Mouse (Mus musculus): Measurements from ENCODE around the gene Amot. TPM values are rescaled to one million over a fixed set of nuclear protein-coding genes. Genes with fewer than 3 reads are reported as not detected.
A peak's percentile ranks its signal among the peaks of the same experiment; 100 is the strongest.

Amot gene
- 17.7 and 19.9 TPM in 2 replicates for polyA plus RNA-seq (2015; fragmentation: Nextera tagmentation; extraction: Ambion mirVana)

GRCm38 (mm10) chrX:145504717-145505415 lies at the start of gene Amot:
TSS of gene Amot (minus strand) at chrX:145505181.
- H3K4me1 ChIP-seq (replicated peaks), result no peaks in the 10 kb centered on the region
- H3K9ac ChIP-seq, result peak within 1 kb of the TSS; percentile 46
- no peaks in the 10 kb centered on the region for H3K27me3 ChIP-seq (replicated peaks)
- WGBS, result 19% methylated on average over 34 of the region's 34 CpGs
- peak within 1 kb of the TSS; percentile 66 for H3K27ac ChIP-seq
- no peaks in the 10 kb centered on the region for H3K36me3 ChIP-seq
- H3K9me3 ChIP-seq, result no peaks in the 10 kb centered on the region
- H3K4me2 ChIP-seq (replicated peaks), result peak within 1 kb of the TSS; percentile 70
- peak; percentile 95 for ATAC-seq
- peak within 1 kb of the TSS; percentile 47 for H3K4me3 ChIP-seq (replicated peaks)

DNA sequence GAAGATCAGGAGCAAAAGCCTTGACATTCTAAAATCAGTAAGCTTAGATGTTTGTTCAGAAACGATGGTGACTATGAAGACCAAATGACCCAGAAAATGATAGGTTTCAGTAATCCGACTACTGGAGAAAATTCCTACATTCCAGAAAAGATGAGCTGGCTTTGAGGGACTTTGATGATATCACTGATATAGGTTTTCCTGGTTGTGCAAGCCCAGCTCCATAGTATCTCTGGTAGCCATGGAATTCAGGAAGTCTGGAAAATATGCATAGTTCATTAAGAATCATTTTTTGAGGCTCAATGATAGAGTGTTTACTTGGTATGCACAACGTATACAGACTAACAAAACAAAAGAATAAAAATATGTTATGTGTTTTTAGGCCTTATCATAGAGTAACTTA lies 40.1 kb upstream of the Amot start:
- no peaks in the 10 kb centered on the region for H3K36me3 ChIP-seq
- no peak overlapping the region for H3K4me3 ChIP-seq (replicated peaks)
- H3K27me3 ChIP-seq (replicated peaks), result no peaks in the 10 kb centered on the region
- H3K4me2 ChIP-seq (replicated peaks), result no peak overlapping the region
- H3K4me1 ChIP-seq (replicated peaks), result no peaks in the 10 kb centered on the region
- H3K27ac ChIP-seq, result no peak overlapping the region
- no peak for ATAC-seq
- H3K9me3 ChIP-seq, result no peaks in the 10 kb centered on the region
- H3K9ac ChIP-seq, result no peak overlapping the region
- WGBS, result 79% methylated on average over 3 of the region's 3 CpGs

GRCm38 (mm10) chrX:145543602-145544490 lies 38.9 kb upstream of the Amot start:
- H3K27me3 ChIP-seq (replicated peaks), result no peaks in the 10 kb centered on the region
- ATAC-seq, result peak; percentile 97
- H3K4me3 ChIP-seq (replicated peaks), result no peak overlapping the region
- no peaks in the 10 kb centered on the region for H3K4me1 ChIP-seq (replicated peaks)
- no peaks in the 10 kb centered on the region for H3K36me3 ChIP-seq
- no peak overlapping the region for H3K27ac ChIP-seq
- no peak overlapping the region for H3K9ac ChIP-seq
- WGBS, result 56% methylated on average over 4 of the region's 4 CpGs
- H3K9me3 ChIP-seq, result no peaks in the 10 kb centered on the region
- no peak overlapping the region for H3K4me2 ChIP-seq (replicated peaks)

DNA sequence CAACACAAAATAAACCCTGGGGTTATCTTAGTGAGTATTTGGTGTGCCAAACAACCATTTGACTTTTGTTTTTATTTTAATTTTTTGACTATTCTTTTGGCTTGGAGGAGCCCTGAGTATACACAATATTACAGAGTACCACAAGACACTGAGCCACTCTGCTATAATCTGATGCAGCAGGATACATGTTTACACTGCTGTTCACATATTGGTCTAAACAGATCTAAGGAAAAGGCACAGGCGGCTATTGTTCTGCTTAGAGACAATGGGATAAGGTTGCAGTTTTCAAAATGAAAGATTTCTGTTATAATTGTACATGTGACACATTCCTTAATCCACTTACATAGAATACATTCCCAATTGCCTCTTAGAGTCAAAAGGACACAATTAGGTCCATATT lies 36.1 kb upstream of the Amot start:
- H3K4me2 ChIP-seq (replicated peaks), result no peak overlapping the region
- H3K4me1 ChIP-seq (replicated peaks), result no peaks in the 10 kb centered on the region
- no peaks in the 10 kb centered on the region for H3K36me3 ChIP-seq
- H3K27me3 ChIP-seq (replicated peaks), result no peaks in the 10 kb centered on the region
- ATAC-seq, result no peak
- no peaks in the 10 kb centered on the region for H3K9me3 ChIP-seq
- no peak overlapping the region for H3K27ac ChIP-seq
- no peak overlapping the region for H3K9ac ChIP-seq
- H3K4me3 ChIP-seq (replicated peaks), result no peak overlapping the region
- WGBS, result 91% methylated on average over 1 of the region's 1 CpGs

- ATAC-seq, result no peak
- H3K4me1 ChIP-seq (replicated peaks), result no peaks in the 10 kb centered on the region
- 77% methylated on average over 1 of the region's 1 CpGs for WGBS
Measured at GRCm38 (mm10) chrX:145540321-145540720, 35.3 kb upstream of the Amot start.

GRCm38 (mm10) chrX:145529602-145530001 lies 24.6 kb upstream of the Amot start:
- WGBS, result 42% methylated on average over 1 of the region's 1 CpGs
- Histone ChIP-seq H3K4me2 (replicated peaks) (no peak overlapping the region), H3K4me1 (replicated peaks) (no peaks in the 10 kb centered on the region), H3K27me3 (replicated peaks) (no peaks in the 10 kb centered on the region), H3K9me3 (no peaks in the 10 kb centered on the region), H3K36me3 (no peaks in the 10 kb centered on the region), H3K27ac (no peak overlapping the region), H3K9ac (no peak overlapping the region), H3K4me3 (replicated peaks) (no peak overlapping the region)
- no peak; the same call in 1 of the 2 replicates for ATAC-seq

More at GRCm38 (mm10) chrX:145540321-145540720, 35.3 kb upstream of the Amot start:
- Histone ChIP-seq H3K9me3 (no peaks in the 10 kb centered on the region), H3K4me3 (replicated peaks) (no peak overlapping the region), H3K27ac (no peak overlapping the region), H3K27me3 (replicated peaks) (no peaks in the 10 kb centered on the region), H3K9ac (no peak overlapping the region), H3K36me3 (no peaks in the 10 kb centered on the region), H3K4me2 (replicated peaks) (no peak overlapping the region)

GRCm38 (mm10) chrX:145516322-145517066 lies 11.5 kb upstream of the Amot start:
- no peak for ATAC-seq
- Histone ChIP-seq H3K27me3 (replicated peaks) (no peaks in the 10 kb centered on the region), H3K9ac (no peak overlapping the region), H3K9me3 (no peaks in the 10 kb centered on the region), H3K27ac (no peak overlapping the region), H3K4me2 (replicated peaks) (no peak overlapping the region), H3K4me3 (replicated peaks) (no peak overlapping the region), H3K4me1 (replicated peaks) (no peaks in the 10 kb centered on the region), H3K36me3 (no peaks in the 10 kb centered on the region)
- WGBS, result 48% methylated on average over 10 of the region's 10 CpGs

DNA sequence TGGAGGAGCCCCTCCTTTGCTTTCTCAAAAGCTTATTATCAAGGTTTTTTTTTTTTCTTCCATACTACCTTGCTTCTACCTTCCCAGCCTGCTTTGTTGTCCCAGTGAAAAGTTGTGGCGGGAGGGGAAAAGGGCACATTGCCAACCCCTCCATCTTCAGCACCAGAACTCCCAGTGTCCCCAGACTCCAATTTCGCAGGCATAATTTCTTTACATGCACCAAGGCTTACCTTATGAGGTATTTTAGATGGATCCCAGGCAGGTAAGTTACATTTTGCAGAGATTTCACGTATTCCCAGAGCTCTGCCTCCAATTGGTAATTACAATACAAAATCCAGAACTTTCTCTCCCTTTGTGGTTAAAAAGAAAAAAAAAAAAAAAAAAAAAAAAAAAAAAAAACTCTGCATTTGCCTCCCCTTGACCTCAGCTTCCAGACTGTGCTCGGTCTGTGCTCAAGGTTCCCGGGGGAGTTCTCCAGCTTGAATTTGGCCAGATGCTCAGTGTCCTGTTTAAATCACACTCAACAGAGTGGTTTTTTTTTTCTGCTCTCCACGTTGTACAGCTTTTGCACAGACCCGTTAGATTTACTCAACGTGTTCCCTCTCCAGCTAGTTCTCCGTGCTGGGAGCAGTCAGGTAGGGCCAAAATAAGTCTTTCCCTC lies 10.6 kb upstream of the Amot start:
- no peak overlapping the region for H3K4me2 ChIP-seq (replicated peaks)
- no peaks in the 10 kb centered on the region for H3K4me1 ChIP-seq (replicated peaks)
- no peak overlapping the region for H3K4me3 ChIP-seq (replicated peaks)
- no peaks in the 10 kb centered on the region for H3K36me3 ChIP-seq
- no peaks in the 10 kb centered on the region for H3K9me3 ChIP-seq
- WGBS, result 50% methylated on average over 9 of the region's 9 CpGs
- H3K27me3 ChIP-seq (replicated peaks), result no peaks in the 10 kb centered on the region
- no peak overlapping the region for H3K27ac ChIP-seq
- no peak overlapping the region for H3K9ac ChIP-seq
- ATAC-seq, result no peak

DNA sequence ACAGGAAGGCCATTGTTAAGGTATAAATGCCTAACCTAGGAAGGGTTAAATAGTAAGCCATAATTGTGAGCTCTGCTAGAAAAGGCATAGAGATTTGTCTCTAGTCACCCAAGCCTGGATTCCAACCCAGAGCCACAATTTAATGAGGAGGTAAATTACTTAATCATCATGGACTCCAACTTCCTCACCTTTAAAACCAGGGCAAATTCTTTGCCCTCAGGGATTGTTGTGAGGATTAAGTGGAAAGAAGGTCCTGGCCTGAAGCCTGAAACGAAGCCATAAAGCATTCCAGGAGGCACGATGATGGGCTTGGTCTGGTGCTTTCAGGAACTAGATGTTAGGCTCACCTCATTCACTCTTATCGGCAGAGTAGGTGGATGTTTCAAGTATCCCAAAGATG lies 5.7 kb upstream of the Amot start:
- no peaks in the 10 kb centered on the region for H3K9me3 ChIP-seq
- no peak for ATAC-seq
- H3K36me3 ChIP-seq, result no peaks in the 10 kb centered on the region
- no peaks in the 10 kb centered on the region for H3K27me3 ChIP-seq (replicated peaks)
- H3K4me2 ChIP-seq (replicated peaks), result no peak overlapping the region
- no peak overlapping the region for H3K27ac ChIP-seq
- H3K4me1 ChIP-seq (replicated peaks), result no peaks in the 10 kb centered on the region
- WGBS, result 46% methylated on average over 3 of the region's 3 CpGs
- no peak overlapping the region for H3K9ac ChIP-seq
- no peak overlapping the region for H3K4me3 ChIP-seq (replicated peaks)

GRCm38 (mm10) chrX:145505457-145506201 lies 648 bp upstream of the Amot start:
- WGBS, result 16% methylated on average over 14 of the region's 14 CpGs
- Histone ChIP-seq H3K27ac (peak overlapping the region; percentile 66), H3K4me3 (replicated peaks) (peak overlapping the region; percentile 47), H3K9ac (no peak overlapping the region), H3K9me3 (no peaks in the 10 kb centered on the region), H3K4me1 (replicated peaks) (no peaks in the 10 kb centered on the region), H3K27me3 (replicated peaks) (no peaks in the 10 kb centered on the region), H3K36me3 (no peaks in the 10 kb centered on the region), H3K4me2 (replicated peaks) (peak overlapping the region; percentile 70)
- peak; percentile 94 for ATAC-seq

- Histone ChIP-seq H3K9me3 (no peaks in the 10 kb centered on the region), H3K4me2 (replicated peaks) (no peak overlapping the region), H3K27me3 (replicated peaks) (no peaks in the 10 kb centered on the region), H3K36me3 (no peaks in the 10 kb centered on the region), H3K27ac (no peak overlapping the region), H3K9ac (no peak overlapping the region), H3K4me1 (replicated peaks) (no peaks in the 10 kb centered on the region), H3K4me3 (replicated peaks) (no peak overlapping the region)
- no peak for ATAC-seq
- WGBS, result 60% methylated on average over 8 of the region's 8 CpGs
Measured at GRCm38 (mm10) chrX:145501666-145502355, 3.2 kb downstream of the Amot start.

Data from intestine, embryonic 15.5 days (tissue).